Mouse (Mus musculus): ENCODE results near the gene Cops6. TPM values are rescaled to one million over a fixed set of nuclear protein-coding genes. Genes with fewer than 3 reads are reported as not detected.

The Cops6 gene
- total and polyA plus RNA-seq, 3 experiments = 80.6 to 205 (median 88.4) TPM

GRCm38 (mm10) chr5:138116255-138117198, 44.3 kb upstream of the Cops6 start, which contains the start of gene Zscan21:
Zscan21 (plus strand) TSS chr5:138116903.
- H3K27me3 ChIP-seq (replicated peaks) = no peaks in the 10 kb centered on the region
- TF ChIP-seq JUND (conservative IDR thresholded peaks at IDR 0.05; ENCODE audit: low read depth, low read length) (no peak), KAT2A (IDR thresholded peaks at IDR 0.05; ENCODE audit: insufficient replicate concordance, low read length) (peak; percentile 73; the same call in 1 of the 2 replicates), UBTF (IDR thresholded peaks at IDR 0.05; ENCODE audit: low read depth, low read length) (no peak), ZMIZ1 (IDR thresholded peaks at IDR 0.05; ENCODE audit: low read depth, low read length) (peak; percentile 88), CHD2 (IDR thresholded peaks at IDR 0.05; ENCODE audit: low read length) (0 out of 2 replicates have a peak, but pooled peaks have one; percentile 19), MXI1 (IDR thresholded peaks at IDR 0.05; ENCODE audit: low read depth, low read length) (peak; percentile 68), POLR2AphosphoS2 (IDR thresholded peaks at IDR 0.05; ENCODE audit: low read depth, low read length) (peak; percentile 75; the same call in 1 of the 2 replicates), ZC3H11A (IDR thresholded peaks at IDR 0.05; ENCODE audit: low read depth, low read length) (no peak), SIN3A (IDR thresholded peaks at IDR 0.05; ENCODE audit: low read length) (peak; percentile 90), EP300 (IDR thresholded peaks at IDR 0.05; ENCODE audit: low read length) (peak; percentile 33; the same call in 1 of the 2 replicates), MAZ (IDR thresholded peaks at IDR 0.05; ENCODE audit: low read depth, low read length) (peak; percentile 84), RCOR1 (conservative IDR thresholded peaks at IDR 0.05; ENCODE audit: low read depth, low read length) (no peak), HCFC1 (IDR thresholded peaks at IDR 0.05; ENCODE audit: low read depth, low read length) (peak; percentile 78), ELF1 (IDR thresholded peaks at IDR 0.05; ENCODE audit: low read depth, low read length) (peak; percentile 73), ETS1 (conservative IDR thresholded peaks at IDR 0.05; ENCODE audit: low read depth, low read length) (no peak; the same call in 1 of the 2 replicates), POLR2A (IDR thresholded peaks at IDR 0.05; ENCODE audit: low read depth, low read length) (peak; percentile 95), BHLHE40 (IDR thresholded peaks at IDR 0.05; ENCODE audit: low read depth, low read length) (0 out of 2 replicates have a peak, but pooled peaks have one; percentile 32), MEF2A (IDR thresholded peaks at IDR 0.05; ENCODE audit: borderline replicate concordance, low read depth, low read length) (peak; percentile 57), TCF12 (IDR thresholded peaks at IDR 0.05; ENCODE audit: low read depth, low read length) (peak; percentile 90), IRF4 (IDR thresholded peaks at IDR 0.05; ENCODE audit: low read depth, low read length) (peak; percentile 61), NRF1 (IDR thresholded peaks at IDR 0.05; ENCODE audit: low read depth, low read length) (0 out of 2 replicates have a peak, but pooled peaks have one; percentile 26), NELFE (IDR thresholded peaks at IDR 0.05; ENCODE audit: low read depth, low read length) (peak; percentile 92), TBP (conservative IDR thresholded peaks at IDR 0.05; ENCODE audit: low read depth, low read length) (peak; percentile 87), MAX (IDR thresholded peaks at IDR 0.05; ENCODE audit: low read length) (0 out of 2 replicates have a peak, but pooled peaks have one; percentile 57)

More at GRCm38 (mm10) chr5:138116255-138117198, 44.3 kb upstream of the Cops6 start, which contains the start of gene Zscan21:
- H3K4me1 ChIP-seq (ENCODE audit: control insufficient read depth in 1 of 2, insufficient read depth in 2 of 2) = peaks cover 7 to 17% of the 10 kb centered on the region in 2 experiments
- H3K79me2 ChIP-seq (replicated peaks; ENCODE audit: control insufficient read depth, extremely low read depth, insufficient read depth, poor library complexity, severe bottlenecking) = peaks cover 6% of the 10 kb centered on the region
- DNase-seq (ENCODE audit: extremely low read depth) = peak; percentile 90
- H3K36me3 ChIP-seq (replicated peaks in 1 of 2; ENCODE audit: control insufficient read depth in 1 of 2, insufficient read depth in 1 of 2, low read length in 1 of 2) = peaks cover 7 to 9% of the 10 kb centered on the region in 2 experiments
- H3K9ac ChIP-seq (ENCODE audit: insufficient read depth, low read depth) = peak within 1 kb of the TSS; percentile 83
- peak within 1 kb of the TSS; percentile 53 for H3K27ac ChIP-seq (ENCODE audit: insufficient read depth, low read depth)
- peak within 1 kb of the TSS; percentile 71 to 74 (median 71) for H3K4me3 ChIP-seq (replicated peaks in 1 of 3; ENCODE audit: low read depth in 2 of 3, low read length in 2 of 3, poor library complexity in 1 of 3)
- H3K9me3 ChIP-seq (replicated peaks; ENCODE audit: low read length) = no peaks in the 10 kb centered on the region
- in situ Hi-C loops (cut with MboI; ENCODE audit: low pct_ligation_motif_present, low pct_unique_long_range_greater_than_20kb, low sequenced_read_pairs) = no loop called here
- peak within 1 kb of the TSS; percentile 81 for H3K4me2 ChIP-seq (ENCODE audit: insufficient read depth, low read depth, poor library complexity, severe bottlenecking)
- dilution Hi-C loops (cut with MboI; ENCODE audit: extremely low pct_ligation_motif_present, extremely low pct_unique_long_range_greater_than_20kb, low sequenced_read_pairs) = no loop called here
